Mouse (Mus musculus): ENCODE measurements around the gene Fxyd6. TPM values are rescaled to one million over a fixed set of nuclear protein-coding genes. Genes with fewer than 3 reads are reported as not detected.

Fxyd6 gene
- polyA plus RNA-seq, 1 experiment from 2014 or later = 14.2 TPM

DNA sequence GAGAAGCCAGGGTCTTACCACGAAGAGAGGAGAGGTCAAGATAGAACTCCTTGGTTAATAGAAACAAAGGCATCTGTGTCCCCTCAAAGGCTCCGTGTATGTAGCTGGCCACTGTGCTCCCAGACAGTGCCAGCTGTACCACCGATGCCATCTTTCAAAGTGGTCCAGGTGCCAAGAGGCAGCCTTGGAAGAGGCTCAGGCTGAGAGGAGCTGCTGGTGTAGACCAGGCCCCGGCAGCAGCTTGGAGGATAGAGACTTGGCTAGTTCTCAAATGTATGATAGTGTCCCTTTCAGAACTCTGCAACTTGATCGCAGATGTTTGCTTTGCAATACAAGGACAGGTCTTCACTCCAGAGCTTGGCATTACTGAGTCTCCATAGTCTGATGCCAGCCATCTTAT lies 12.4 kb downstream of the Fxyd6 start:
- Histone ChIP-seq H3K36me3 (ENCODE audit: control insufficient read depth, insufficient read depth, low read length) (no peaks in the 10 kb centered on the region), H3K27me3 (replicated peaks; ENCODE audit: control insufficient read depth, insufficient read depth, low read length) (no peaks in the 10 kb centered on the region), H3K4me2 (no peak overlapping the region), H3K27ac (ENCODE audit: low read depth, low read length) (no peak overlapping the region), H3K4me1 (replicated peaks; ENCODE audit: control insufficient read depth, insufficient read depth, low read length) (no peaks in the 10 kb centered on the region), H3K9ac (ENCODE audit: low read depth, low read length) (no peak overlapping the region), H3K4me3 (ENCODE audit: low read depth, low read length) (no peak overlapping the region), H3K9me3 (ENCODE audit: control insufficient read depth, low read length) (no peaks in the 10 kb centered on the region)
- DNase-seq (ENCODE audit: low spot score) (no peak), ATAC-seq (replicated peaks; ENCODE audit: low FRiP score) (no peak)
- 73% methylated on average over 5 of the region's 5 CpGs for WGBS

DNA sequence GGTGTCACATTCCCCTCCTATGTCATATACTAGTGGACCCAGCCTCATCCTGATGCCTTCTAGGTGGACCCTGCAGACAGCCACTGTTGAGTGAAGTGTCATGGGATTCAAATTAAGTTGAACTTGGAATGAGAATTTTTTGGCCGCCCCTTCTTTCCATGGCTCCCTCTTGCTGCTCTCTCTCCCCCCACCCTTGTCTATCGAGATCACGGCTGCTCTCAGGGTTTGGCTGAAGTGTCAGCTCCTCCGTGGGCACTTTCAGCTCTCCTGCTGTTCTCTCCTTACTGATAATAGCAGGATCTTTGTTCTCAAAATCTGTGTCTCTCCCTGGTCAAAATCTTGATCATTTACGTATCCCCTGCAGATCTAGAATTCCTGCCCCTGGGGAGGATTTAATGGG lies 12.8 kb downstream of the Fxyd6 start:
- ATAC-seq (replicated peaks; ENCODE audit: low FRiP score) = no peak
- H3K4me2 ChIP-seq = no peak overlapping the region

DNA sequence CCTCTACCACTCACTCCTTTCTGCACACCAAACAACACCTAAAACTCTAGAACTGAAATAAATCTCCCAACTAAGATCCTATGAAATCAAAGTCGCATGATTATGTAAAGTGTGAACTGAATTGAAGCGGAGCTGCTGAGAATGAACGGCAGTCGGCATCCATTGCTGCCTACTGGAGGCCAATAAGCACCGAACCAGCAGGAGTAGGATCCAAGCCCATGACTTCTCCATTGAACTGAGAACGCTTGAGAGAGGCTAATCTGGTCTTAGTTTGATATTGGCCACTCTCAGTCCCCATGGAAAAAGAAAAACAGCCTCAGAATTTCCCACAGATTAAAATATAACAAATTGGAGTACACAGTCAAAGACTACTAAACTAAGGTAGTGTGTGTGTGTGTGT lies 13.9 kb downstream of the Fxyd6 start:
- no peaks in the 10 kb centered on the region for H3K27me3 ChIP-seq (replicated peaks; ENCODE audit: control insufficient read depth, insufficient read depth, low read length)
- H3K9ac ChIP-seq (ENCODE audit: low read depth, low read length) = no peak overlapping the region
- no peak overlapping the region for H3K4me2 ChIP-seq
- WGBS = 88% methylated on average over 6 of the region's 6 CpGs
- H3K27ac ChIP-seq (ENCODE audit: low read depth, low read length) = no peak overlapping the region
- H3K4me3 ChIP-seq (ENCODE audit: low read depth, low read length) = no peak overlapping the region
- no peak for ATAC-seq (replicated peaks; ENCODE audit: low FRiP score)
- H3K36me3 ChIP-seq (ENCODE audit: control insufficient read depth, insufficient read depth, low read length) = no peaks in the 10 kb centered on the region
- H3K9me3 ChIP-seq (ENCODE audit: control insufficient read depth, low read length) = no peaks in the 10 kb centered on the region
- no peak for DNase-seq (ENCODE audit: low spot score)
- H3K4me1 ChIP-seq (replicated peaks; ENCODE audit: control insufficient read depth, insufficient read depth, low read length) = no peaks in the 10 kb centered on the region

More for the DNA sequence above, 12.8 kb downstream of the Fxyd6 start:
- Histone ChIP-seq H3K4me3 (ENCODE audit: low read depth, low read length) (no peak overlapping the region), H3K9me3 (ENCODE audit: control insufficient read depth, low read length) (no peaks in the 10 kb centered on the region), H3K9ac (ENCODE audit: low read depth, low read length) (no peak overlapping the region), H3K27ac (ENCODE audit: low read depth, low read length) (no peak overlapping the region), H3K27me3 (replicated peaks; ENCODE audit: control insufficient read depth, insufficient read depth, low read length) (no peaks in the 10 kb centered on the region), H3K36me3 (ENCODE audit: control insufficient read depth, insufficient read depth, low read length) (no peaks in the 10 kb centered on the region), H3K4me1 (replicated peaks; ENCODE audit: control insufficient read depth, insufficient read depth, low read length) (no peaks in the 10 kb centered on the region)
- DNase-seq (ENCODE audit: low spot score) = no peak
- WGBS = 80% methylated on average over 5 of the region's 5 CpGs

DNA sequence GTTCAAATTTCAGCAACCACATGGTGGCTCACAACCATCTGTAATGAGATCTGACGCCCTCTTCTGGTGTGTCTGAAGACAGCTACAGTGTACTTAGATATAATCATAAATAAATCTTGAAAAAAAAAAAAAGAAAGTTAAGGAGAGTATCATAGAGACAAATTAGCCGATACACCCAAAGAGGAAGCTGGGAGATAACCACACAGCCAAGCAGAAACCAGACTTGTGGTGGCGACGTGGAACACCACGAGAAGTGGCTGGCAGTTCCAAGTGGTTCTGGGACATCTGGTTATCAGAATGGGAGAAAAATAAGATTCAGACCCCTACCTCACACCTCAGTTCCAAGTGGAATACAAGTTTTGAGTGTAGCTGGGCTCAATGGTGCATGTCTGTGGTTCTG lies 16.7 kb downstream of the Fxyd6 start:
- no peak for ATAC-seq (replicated peaks; ENCODE audit: low FRiP score)
- no peak overlapping the region for H3K27ac ChIP-seq (ENCODE audit: low read depth, low read length)
- H3K4me1 ChIP-seq (replicated peaks; ENCODE audit: control insufficient read depth, insufficient read depth, low read length) = no peaks in the 10 kb centered on the region
- WGBS = 43% methylated on average over 5 of the region's 5 CpGs
- no peak overlapping the region for H3K9ac ChIP-seq (ENCODE audit: low read depth, low read length)
- no peaks in the 10 kb centered on the region for H3K36me3 ChIP-seq (ENCODE audit: control insufficient read depth, insufficient read depth, low read length)
- no peak for DNase-seq (ENCODE audit: low spot score)
- H3K27me3 ChIP-seq (replicated peaks; ENCODE audit: control insufficient read depth, insufficient read depth, low read length) = no peaks in the 10 kb centered on the region
- H3K4me3 ChIP-seq (ENCODE audit: low read depth, low read length) = no peak overlapping the region
- H3K9me3 ChIP-seq (ENCODE audit: control insufficient read depth, low read length) = no peaks in the 10 kb centered on the region
- no peak overlapping the region for H3K4me2 ChIP-seq

DNA sequence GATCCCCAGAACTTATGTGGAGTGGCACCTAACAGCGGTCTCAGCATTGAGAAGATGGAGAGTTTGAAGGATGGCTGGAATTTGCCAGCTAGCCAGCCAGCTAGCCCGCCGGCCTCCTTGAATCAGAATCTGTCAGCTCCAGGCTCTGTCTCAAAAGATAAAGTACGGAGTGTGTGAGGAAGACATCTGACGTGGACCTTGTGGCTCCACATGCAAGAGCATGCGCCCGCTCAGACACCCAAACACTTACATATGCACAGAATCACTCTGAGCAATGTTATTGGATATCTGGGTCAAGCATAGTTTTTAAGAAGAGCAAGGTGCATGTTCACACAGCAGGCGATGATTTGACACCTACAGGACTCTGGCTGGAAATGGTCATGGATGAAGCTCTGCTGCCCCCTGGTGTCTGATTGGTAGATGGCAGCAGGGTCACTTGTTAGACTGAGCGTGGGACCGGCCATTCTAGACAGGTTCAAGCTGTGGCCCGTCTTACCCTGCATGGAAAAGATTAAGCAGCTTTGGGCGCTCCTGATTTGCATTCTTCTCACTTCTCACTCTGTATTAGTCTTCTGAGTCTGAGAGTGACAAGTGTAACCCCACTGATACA lies 18.5 kb downstream of the Fxyd6 start:
- no peak overlapping the region for H3K4me2 ChIP-seq
- no peaks in the 10 kb centered on the region for H3K9me3 ChIP-seq (ENCODE audit: control insufficient read depth, low read length)
- 35% methylated on average over 12 of the region's 12 CpGs for WGBS
- no peaks in the 10 kb centered on the region for H3K4me1 ChIP-seq (replicated peaks; ENCODE audit: control insufficient read depth, insufficient read depth, low read length)
- no peaks in the 10 kb centered on the region for H3K36me3 ChIP-seq (ENCODE audit: control insufficient read depth, insufficient read depth, low read length)
- no peak overlapping the region for H3K9ac ChIP-seq (ENCODE audit: low read depth, low read length)
- no peak overlapping the region for H3K27ac ChIP-seq (ENCODE audit: low read depth, low read length)
- no peak overlapping the region for H3K4me3 ChIP-seq (ENCODE audit: low read depth, low read length)
- H3K27me3 ChIP-seq (replicated peaks; ENCODE audit: control insufficient read depth, insufficient read depth, low read length) = no peaks in the 10 kb centered on the region
- peak; percentile 78 for DNase-seq (ENCODE audit: low spot score)
- no peak for ATAC-seq (replicated peaks; ENCODE audit: low FRiP score)

DNA sequence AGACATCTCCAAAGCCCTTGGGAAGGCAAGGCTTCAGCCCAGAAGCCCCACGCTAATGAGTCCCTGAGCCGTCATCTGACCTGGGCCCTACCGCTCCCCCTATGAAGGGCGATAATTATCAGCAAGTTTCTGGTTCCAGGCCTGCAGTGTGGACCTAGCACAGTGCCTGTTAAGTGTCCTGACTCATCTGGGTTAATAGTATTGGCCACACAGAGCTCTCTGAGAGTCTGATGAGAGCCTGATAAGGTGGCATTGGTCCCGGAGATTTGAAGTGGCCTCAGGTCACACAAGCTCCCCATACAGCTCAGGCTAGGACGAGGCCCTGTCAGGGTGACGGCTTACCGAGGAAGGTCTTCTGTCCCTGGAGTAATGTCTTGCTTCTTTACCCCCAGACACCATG lies 19.6 kb downstream of the Fxyd6 start:
- ATAC-seq (replicated peaks; ENCODE audit: low FRiP score) (no peak), DNase-seq (ENCODE audit: low spot score) (no peak)
- no peaks in the 10 kb centered on the region for H3K9me3 ChIP-seq (ENCODE audit: control insufficient read depth, low read length)
- no peak overlapping the region for H3K27ac ChIP-seq (ENCODE audit: low read depth, low read length)
- H3K9ac ChIP-seq (ENCODE audit: low read depth, low read length) = no peak overlapping the region
- H3K4me2 ChIP-seq = no peak overlapping the region
- no peak overlapping the region for H3K4me3 ChIP-seq (ENCODE audit: low read depth, low read length)
- no peaks in the 10 kb centered on the region for H3K36me3 ChIP-seq (ENCODE audit: control insufficient read depth, insufficient read depth, low read length)
- WGBS = 75% methylated on average over 8 of the region's 8 CpGs
- no peaks in the 10 kb centered on the region for H3K4me1 ChIP-seq (replicated peaks; ENCODE audit: control insufficient read depth, insufficient read depth, low read length)
- no peaks in the 10 kb centered on the region for H3K27me3 ChIP-seq (replicated peaks; ENCODE audit: control insufficient read depth, insufficient read depth, low read length)

DNA sequence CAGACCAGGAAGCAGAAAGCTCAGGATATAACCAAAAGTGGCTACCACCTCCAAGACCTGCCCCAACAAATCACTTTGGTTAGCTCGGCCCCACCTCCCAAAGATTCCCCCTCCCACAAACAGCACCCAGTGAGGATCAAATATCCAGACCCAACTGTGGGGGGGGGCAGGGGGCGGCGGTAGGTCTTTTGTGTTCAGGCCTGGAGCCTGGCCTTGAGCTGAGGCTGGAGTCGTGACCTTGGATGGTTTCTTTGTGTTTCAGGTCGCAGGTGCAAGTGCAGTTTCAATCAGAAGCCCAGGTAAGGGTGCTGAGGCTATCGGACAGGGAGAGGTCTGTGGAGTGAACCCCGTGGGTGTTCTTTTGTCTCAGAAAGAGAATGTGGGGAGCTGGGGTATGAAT lies 21.3 kb downstream of the Fxyd6 start:
- H3K4me3 ChIP-seq (ENCODE audit: low read depth, low read length) = no peak overlapping the region
- H3K9ac ChIP-seq (ENCODE audit: low read depth, low read length) = no peak overlapping the region
- H3K27me3 ChIP-seq (replicated peaks; ENCODE audit: control insufficient read depth, insufficient read depth, low read length) = no peaks in the 10 kb centered on the region
- 63% methylated on average over 7 of the region's 7 CpGs for WGBS
- DNase-seq (ENCODE audit: low spot score) (no peak), ATAC-seq (replicated peaks; ENCODE audit: low FRiP score) (no peak)
- no peak overlapping the region for H3K27ac ChIP-seq (ENCODE audit: low read depth, low read length)
- H3K4me2 ChIP-seq = no peak overlapping the region
- no peaks in the 10 kb centered on the region for H3K4me1 ChIP-seq (replicated peaks; ENCODE audit: control insufficient read depth, insufficient read depth, low read length)
- no peaks in the 10 kb centered on the region for H3K9me3 ChIP-seq (ENCODE audit: control insufficient read depth, low read length)
- H3K36me3 ChIP-seq (ENCODE audit: control insufficient read depth, insufficient read depth, low read length) = no peaks in the 10 kb centered on the region

DNA sequence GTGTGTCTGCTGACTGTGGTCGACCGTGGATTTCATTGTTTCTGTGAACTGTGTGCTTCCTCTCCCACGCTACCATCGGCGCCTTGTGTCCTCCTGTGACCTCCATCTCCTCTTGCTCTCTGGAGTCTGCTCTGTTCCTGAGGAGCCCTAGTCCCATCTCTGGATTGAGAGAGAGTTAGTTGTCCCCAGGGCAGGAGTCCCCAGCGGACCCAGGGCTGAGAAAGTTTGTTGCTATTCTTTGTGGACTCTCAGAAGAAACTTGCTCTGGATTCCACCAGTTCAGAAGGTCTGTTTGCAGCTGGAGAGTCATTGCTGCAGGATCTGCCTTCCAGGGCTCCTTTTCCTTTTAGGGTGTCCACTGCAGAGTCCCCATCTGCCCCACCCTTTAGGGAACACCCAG lies 25.2 kb downstream of the Fxyd6 start:
- H3K27me3 ChIP-seq (replicated peaks; ENCODE audit: control insufficient read depth, insufficient read depth, low read length) = no peaks in the 10 kb centered on the region
- 82% methylated on average over 6 of the region's 6 CpGs for WGBS
- no peak for ATAC-seq (replicated peaks; ENCODE audit: low FRiP score)
- H3K4me2 ChIP-seq = no peak overlapping the region
- no peak overlapping the region for H3K4me3 ChIP-seq (ENCODE audit: low read depth, low read length)
- H3K4me1 ChIP-seq (replicated peaks; ENCODE audit: control insufficient read depth, insufficient read depth, low read length) = no peaks in the 10 kb centered on the region
- H3K36me3 ChIP-seq (ENCODE audit: control insufficient read depth, insufficient read depth, low read length) = no peaks in the 10 kb centered on the region
- H3K9ac ChIP-seq (ENCODE audit: low read depth, low read length) = no peak overlapping the region
- H3K9me3 ChIP-seq (ENCODE audit: control insufficient read depth, low read length) = no peaks in the 10 kb centered on the region
- no peak overlapping the region for H3K27ac ChIP-seq (ENCODE audit: low read depth, low read length)
- no peak for DNase-seq (ENCODE audit: low spot score)

DNA sequence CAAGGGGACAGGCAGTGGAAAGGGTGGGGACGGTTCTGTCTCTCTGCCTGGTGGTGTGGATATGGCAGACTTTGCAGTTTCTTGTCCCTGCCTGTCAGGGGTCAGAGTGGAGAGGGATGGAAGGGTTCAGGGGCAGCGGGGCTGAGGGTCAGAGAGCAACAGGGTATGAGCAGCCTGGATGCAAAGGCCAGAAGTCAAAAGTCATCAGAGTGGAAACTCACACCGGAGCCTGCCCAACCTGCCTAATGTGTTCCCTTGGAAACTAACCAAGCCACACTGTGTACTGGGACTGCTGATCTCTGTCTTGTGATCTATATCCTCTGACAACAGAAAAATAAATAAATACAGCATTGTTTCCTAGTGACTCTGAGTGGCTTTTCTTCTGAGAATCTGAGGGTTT lies 25.8 kb downstream of the Fxyd6 start:
- H3K36me3 ChIP-seq (ENCODE audit: control insufficient read depth, insufficient read depth, low read length) = no peaks in the 10 kb centered on the region
- no peak overlapping the region for H3K9ac ChIP-seq (ENCODE audit: low read depth, low read length)
- H3K4me2 ChIP-seq = no peak overlapping the region
- WGBS = 57% methylated on average over 3 of the region's 3 CpGs
- no peak overlapping the region for H3K4me3 ChIP-seq (ENCODE audit: low read depth, low read length)
- no peaks in the 10 kb centered on the region for H3K4me1 ChIP-seq (replicated peaks; ENCODE audit: control insufficient read depth, insufficient read depth, low read length)
- no peak for DNase-seq (ENCODE audit: low spot score)
- ATAC-seq (replicated peaks; ENCODE audit: low FRiP score) = no peak
- H3K27me3 ChIP-seq (replicated peaks; ENCODE audit: control insufficient read depth, insufficient read depth, low read length) = no peaks in the 10 kb centered on the region
- H3K9me3 ChIP-seq (ENCODE audit: control insufficient read depth, low read length) = no peaks in the 10 kb centered on the region
- no peak overlapping the region for H3K27ac ChIP-seq (ENCODE audit: low read depth, low read length)
